Mouse (Mus musculus): ENCODE measurements around the gene Etv6. TPM values are rescaled to one million over a fixed set of nuclear protein-coding genes. Genes with fewer than 3 reads are reported as not detected.
A peak's percentile ranks its signal among the peaks of the same experiment; 100 is the strongest.

The Etv6 gene
- total and polyA plus RNA-seq, 2 experiments from 2014 or later, result 3.0 to 7.1 TPM

DNA sequence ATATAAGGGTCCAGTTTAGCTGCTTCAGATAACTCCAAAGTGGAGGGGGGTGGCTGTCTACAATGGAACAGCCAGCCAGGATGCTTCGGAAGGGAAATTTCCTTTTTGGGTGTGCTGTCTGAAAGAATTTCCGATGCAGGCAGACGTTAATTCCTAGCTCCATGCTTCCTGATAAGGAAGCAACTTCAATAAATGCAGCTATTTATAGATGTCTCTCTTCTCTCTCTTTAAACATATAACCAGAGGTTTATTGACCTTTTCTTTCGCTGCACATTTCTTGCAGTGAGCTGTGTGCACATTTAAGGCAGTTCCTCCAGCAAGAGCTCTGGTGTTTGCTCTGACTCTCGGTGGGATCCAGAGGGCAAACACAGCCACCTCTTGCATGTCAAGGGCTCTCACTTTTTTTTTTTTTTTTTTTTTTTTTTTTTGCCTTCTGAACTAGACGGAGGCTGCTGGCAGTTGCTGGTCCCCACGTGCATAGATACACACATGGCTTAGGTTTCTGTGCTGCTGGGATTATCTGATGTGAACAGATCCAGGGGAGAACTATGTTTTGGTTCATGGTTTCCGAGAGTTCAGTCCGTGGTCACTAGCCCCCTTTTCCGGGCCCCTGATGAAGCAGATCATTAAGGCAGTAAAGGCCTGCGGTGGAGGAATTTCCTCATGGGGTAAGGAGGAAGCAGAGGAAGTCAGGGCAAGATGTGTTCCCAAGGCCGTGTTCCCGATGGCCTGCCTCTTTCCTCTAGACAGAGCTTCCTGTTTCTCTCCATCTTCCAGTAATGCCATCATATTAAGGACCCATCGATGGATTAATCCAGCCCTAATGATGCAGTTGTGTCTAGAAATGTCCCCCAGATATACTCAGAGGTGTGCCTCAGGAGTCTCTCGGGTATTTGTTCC lies 109.0 kb downstream of the Etv6 start:
- DNase-seq (peak; percentile 13), ATAC-seq (no peak)
- WGBS, result 79% methylated on average over 15 of the region's 15 CpGs
- H3K4me2 ChIP-seq (ENCODE audit: low read depth), result no peak overlapping the region
- no peaks in the 10 kb centered on the region for H3K9me3 ChIP-seq (ENCODE audit: low read length)
- H3K4me1 ChIP-seq (ENCODE audit: insufficient read depth), result peaks cover 11% of the 10 kb centered on the region
- no peaks in the 10 kb centered on the region for H3K36me3 ChIP-seq (ENCODE audit: insufficient read depth)
- no peaks in the 10 kb centered on the region for H3K27me3 ChIP-seq (ENCODE audit: insufficient read depth, low read length)
- no peak overlapping the region for H3K9ac ChIP-seq
- H3K27ac ChIP-seq (ENCODE audit: low read depth, low read length), result no peak overlapping the region
- H3K4me3 ChIP-seq (ENCODE audit: low read depth, low read length), result no peak overlapping the region
- no peak for TF ChIP-seq CTCF (IDR thresholded peaks at IDR 0.05; ENCODE audit: low read depth)

- peak overlapping the region; percentile 40; the same call in 1 of the 2 replicates for H3K27ac ChIP-seq (ENCODE audit: low read depth, low read length)
- H3K4me3 ChIP-seq (ENCODE audit: low read depth, low read length), result no peak overlapping the region
- DNase-seq (peak; percentile 55), ATAC-seq (peak; percentile 58)
- no peaks in the 10 kb centered on the region for H3K27me3 ChIP-seq (ENCODE audit: insufficient read depth, low read length)
- H3K36me3 ChIP-seq (ENCODE audit: insufficient read depth), result no peaks in the 10 kb centered on the region
- no peaks in the 10 kb centered on the region for H3K9me3 ChIP-seq (ENCODE audit: low read length)
- TF ChIP-seq CTCF (IDR thresholded peaks at IDR 0.05; ENCODE audit: low read depth), result no peak
- no peak overlapping the region for H3K9ac ChIP-seq
- H3K4me1 ChIP-seq (ENCODE audit: insufficient read depth), result peaks cover 11% of the 10 kb centered on the region
- WGBS, result 30% methylated on average over 22 of the region's 22 CpGs
- no peak overlapping the region for H3K4me2 ChIP-seq (ENCODE audit: low read depth)
Observed at GRCm38 (mm10) chr6:134147596-134148442, 112.3 kb downstream of the Etv6 start.

- Histone ChIP-seq H3K27me3 (ENCODE audit: insufficient read depth, low read length) (no peaks in the 10 kb centered on the region), H3K4me3 (ENCODE audit: low read depth, low read length) (no peak overlapping the region), H3K4me2 (ENCODE audit: low read depth) (no peak overlapping the region), H3K9me3 (ENCODE audit: low read length) (no peaks in the 10 kb centered on the region), H3K9ac (no peak overlapping the region), H3K27ac (ENCODE audit: low read depth, low read length) (peak overlapping the region; percentile 40; the same call in 1 of the 2 replicates), H3K4me1 (ENCODE audit: insufficient read depth) (peaks cover 11% of the 10 kb centered on the region), H3K36me3 (ENCODE audit: insufficient read depth) (no peaks in the 10 kb centered on the region)
- DNase-seq (no peak), ATAC-seq (no peak)
- TF ChIP-seq CTCF (IDR thresholded peaks at IDR 0.05; ENCODE audit: low read depth), result no peak
- 17% methylated on average over 7 of the region's 7 CpGs for WGBS
Observed at GRCm38 (mm10) chr6:134148443-134148942, 113.0 kb downstream of the Etv6 start.

GRCm38 (mm10) chr6:134149606-134150005 lies 114.1 kb downstream of the Etv6 start:
- no peaks in the 10 kb centered on the region for H3K27me3 ChIP-seq (ENCODE audit: insufficient read depth, low read length)
- ATAC-seq, result no peak
- WGBS, result 93% methylated on average over 7 of the region's 7 CpGs

GRCm38 (mm10) chr6:134151022-134151680 lies 115.7 kb downstream of the Etv6 start:
- Histone ChIP-seq H3K4me1 (ENCODE audit: insufficient read depth) (peaks cover 11% of the 10 kb centered on the region), H3K4me3 (ENCODE audit: low read depth, low read length) (no peak overlapping the region), H3K27ac (ENCODE audit: low read depth, low read length) (no peak overlapping the region), H3K9me3 (ENCODE audit: low read length) (no peaks in the 10 kb centered on the region), H3K27me3 (ENCODE audit: insufficient read depth, low read length) (no peaks in the 10 kb centered on the region), H3K36me3 (ENCODE audit: insufficient read depth) (no peaks in the 10 kb centered on the region), H3K9ac (no peak overlapping the region), H3K4me2 (ENCODE audit: low read depth) (no peak overlapping the region)
- TF ChIP-seq CTCF (IDR thresholded peaks at IDR 0.05; ENCODE audit: low read depth), result no peak
- WGBS, result 63% methylated on average over 15 of the region's 15 CpGs
- ATAC-seq (no peak), DNase-seq (peak; percentile 18)

More at GRCm38 (mm10) chr6:134149606-134150005, 114.1 kb downstream of the Etv6 start:
- H3K36me3 ChIP-seq (ENCODE audit: insufficient read depth), result no peaks in the 10 kb centered on the region
- no peak for DNase-seq
- H3K4me3 ChIP-seq (ENCODE audit: low read depth, low read length), result no peak overlapping the region
- peaks cover 11% of the 10 kb centered on the region for H3K4me1 ChIP-seq (ENCODE audit: insufficient read depth)
- TF ChIP-seq CTCF (IDR thresholded peaks at IDR 0.05; ENCODE audit: low read depth), result no peak
- no peaks in the 10 kb centered on the region for H3K9me3 ChIP-seq (ENCODE audit: low read length)
- no peak overlapping the region for H3K27ac ChIP-seq (ENCODE audit: low read depth, low read length)
- H3K9ac ChIP-seq, result no peak overlapping the region
- no peak overlapping the region for H3K4me2 ChIP-seq (ENCODE audit: low read depth)

GRCm38 (mm10) chr6:134151853-134152505 lies 116.5 kb downstream of the Etv6 start:
- no peak overlapping the region for H3K4me3 ChIP-seq (ENCODE audit: low read depth, low read length)
- DNase-seq (peak; percentile 43), ATAC-seq (peak; percentile 11; the same call in 1 of the 2 replicates)
- H3K27ac ChIP-seq (ENCODE audit: low read depth, low read length), result no peak overlapping the region; the same call in 1 of the 2 replicates
- H3K36me3 ChIP-seq (ENCODE audit: insufficient read depth), result no peaks in the 10 kb centered on the region
- H3K27me3 ChIP-seq (ENCODE audit: insufficient read depth, low read length), result no peaks in the 10 kb centered on the region
- H3K4me1 ChIP-seq (ENCODE audit: insufficient read depth), result peaks cover 18% of the 10 kb centered on the region
- TF ChIP-seq CTCF (IDR thresholded peaks at IDR 0.05; ENCODE audit: low read depth), result 0 out of 2 replicates have a peak, but pooled peaks have one; percentile 5
- H3K9me3 ChIP-seq (ENCODE audit: low read length), result no peaks in the 10 kb centered on the region
- H3K9ac ChIP-seq, result no peak overlapping the region
- H3K4me2 ChIP-seq (ENCODE audit: low read depth), result no peak overlapping the region
- 47% methylated on average over 9 of the region's 9 CpGs for WGBS

Data from forebrain, postnatal 0 days (tissue).